Mouse (Mus musculus): ENCODE results near the gene Gldc.

The Gldc gene

DNA sequence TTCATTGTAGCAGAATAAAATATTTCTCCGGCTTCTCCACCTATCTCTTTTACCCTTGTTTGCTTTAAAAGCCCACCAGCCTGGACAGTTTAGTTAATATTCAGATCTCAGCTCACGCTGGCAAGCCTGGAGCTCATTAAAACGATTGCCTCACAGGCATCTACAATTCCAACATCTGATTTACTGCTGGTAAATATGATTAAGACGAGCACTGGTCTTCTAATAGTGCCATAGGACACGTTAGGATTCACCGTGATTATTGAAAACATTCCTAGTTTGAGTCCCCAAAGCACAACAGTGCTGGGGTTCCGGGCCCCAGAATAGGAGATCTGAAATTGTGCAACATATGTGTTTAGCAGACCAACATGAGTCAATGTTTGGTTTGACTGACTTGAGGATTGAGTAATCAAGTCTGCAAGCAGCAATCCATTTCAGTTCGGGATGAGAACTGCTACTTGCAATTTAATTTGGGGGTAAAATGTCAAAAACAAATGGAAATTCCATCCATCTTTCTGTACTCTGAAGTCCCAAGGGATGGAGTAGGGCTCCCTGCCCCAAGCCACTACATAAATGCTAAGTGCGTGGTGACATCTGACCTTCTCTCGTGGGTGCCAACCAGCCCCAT is 67.9 kb downstream of the Gldc start:
- DNase-seq (ENCODE audit: low spot score in 2 of 2): peak; percentile 18 to 26

DNA sequence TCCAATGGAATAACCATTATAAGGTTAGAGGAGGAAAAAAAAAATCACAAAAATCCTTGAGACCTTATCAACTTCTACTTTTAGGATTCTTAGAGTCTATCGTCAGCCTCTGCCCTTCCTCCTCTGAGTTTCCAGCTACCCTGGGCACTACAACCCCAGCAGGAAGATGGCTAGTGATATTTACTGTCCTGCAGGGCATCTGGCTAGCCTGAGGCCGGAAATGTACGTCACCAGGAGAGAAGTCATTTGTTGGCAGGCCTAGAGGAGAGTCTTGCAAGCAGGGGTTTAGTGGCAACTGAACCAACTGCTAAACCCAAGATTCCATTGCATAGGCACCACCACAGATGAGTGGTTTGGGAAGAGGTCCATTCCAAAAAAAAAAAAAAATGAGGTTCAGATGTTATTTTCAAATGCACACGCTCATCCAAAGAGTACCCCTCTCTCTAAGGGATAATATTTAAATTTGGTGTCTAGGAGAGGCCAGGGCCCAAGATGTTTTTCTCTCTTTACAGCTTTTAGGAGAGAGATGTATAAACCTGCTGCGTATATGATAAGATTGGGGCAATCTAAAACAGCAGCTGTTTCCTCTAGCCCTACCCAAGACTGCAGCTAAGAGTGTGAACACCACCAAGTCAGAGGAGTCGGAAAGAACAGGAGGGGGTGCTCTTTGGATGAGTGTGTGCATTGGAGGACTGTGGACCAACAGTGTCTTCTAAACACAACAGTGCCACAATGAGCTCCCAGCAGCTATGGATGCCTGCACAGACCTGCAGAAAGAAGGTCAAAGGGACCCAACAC is 70.0 kb downstream of the Gldc start:
- DNase-seq (ENCODE audit: low spot score in 2 of 2): no peak

DNA sequence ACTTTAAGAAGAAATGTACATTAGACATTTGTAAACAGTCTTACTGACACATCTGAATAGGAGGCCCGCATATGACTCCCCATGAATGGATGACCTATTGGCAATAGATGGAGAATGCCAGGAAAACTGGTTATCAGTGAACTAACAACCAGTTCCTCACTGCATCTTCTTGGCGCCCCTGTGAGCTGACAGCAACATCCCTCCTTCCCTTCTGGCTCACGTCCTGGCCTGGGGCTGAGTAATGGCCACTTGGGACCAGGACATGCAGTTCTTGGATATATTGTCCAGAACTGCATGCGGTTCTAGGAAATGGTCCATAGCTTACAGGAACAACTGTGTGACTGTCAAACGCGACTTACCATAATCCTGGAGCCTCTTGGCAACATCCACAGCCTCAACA is 72.6 kb downstream of the Gldc start:
- DNase-seq (ENCODE audit: low spot score in 2 of 2): no peak

DNA sequence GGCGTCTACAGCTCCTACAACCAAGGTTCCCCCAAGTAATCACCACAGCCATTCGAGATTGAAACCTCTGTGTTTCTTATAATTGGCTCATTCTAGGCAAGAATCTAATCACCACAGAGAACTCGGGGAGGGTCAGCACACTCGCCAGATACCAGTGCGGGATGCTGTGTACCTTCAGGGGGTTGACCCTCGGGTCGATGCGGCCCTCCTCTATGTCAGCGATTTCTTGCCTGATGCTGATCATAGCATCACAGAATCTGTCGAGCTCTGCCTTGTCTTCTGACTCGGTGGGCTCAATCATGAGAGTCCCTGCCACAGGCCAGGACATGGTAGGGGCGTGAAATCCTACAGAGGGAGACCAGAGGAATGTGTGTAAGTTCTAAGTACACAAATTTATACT is 74.7 kb downstream of the Gldc start:
- no peak for DNase-seq (ENCODE audit: low spot score in 2 of 2)

GRCm38 (mm10) chr19:30097039-30097438 is 78.2 kb downstream of the Gldc start:
- no peak for DNase-seq (ENCODE audit: low spot score in 2 of 2)

DNA sequence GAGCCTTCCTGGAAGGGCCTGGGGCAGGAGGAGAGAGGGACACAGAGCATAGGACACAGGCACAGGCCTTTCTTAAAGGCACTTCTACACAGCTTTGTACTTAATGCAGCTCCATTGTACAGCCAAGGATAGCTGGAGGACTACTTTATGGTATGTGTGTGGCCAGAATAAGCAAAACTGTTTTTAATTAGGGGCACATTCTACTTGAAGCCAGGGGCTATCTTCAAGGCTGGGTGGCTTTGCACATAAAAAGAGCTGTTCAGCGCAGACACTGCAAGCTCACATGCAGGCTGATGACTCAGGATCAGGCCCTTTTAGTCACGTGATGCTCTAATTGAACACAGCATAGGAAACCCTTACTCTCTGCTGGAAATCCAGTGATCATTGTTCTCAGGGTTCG is 79.0 kb downstream of the Gldc start:
- DNase-seq (ENCODE audit: low spot score in 2 of 2): no peak

DNA sequence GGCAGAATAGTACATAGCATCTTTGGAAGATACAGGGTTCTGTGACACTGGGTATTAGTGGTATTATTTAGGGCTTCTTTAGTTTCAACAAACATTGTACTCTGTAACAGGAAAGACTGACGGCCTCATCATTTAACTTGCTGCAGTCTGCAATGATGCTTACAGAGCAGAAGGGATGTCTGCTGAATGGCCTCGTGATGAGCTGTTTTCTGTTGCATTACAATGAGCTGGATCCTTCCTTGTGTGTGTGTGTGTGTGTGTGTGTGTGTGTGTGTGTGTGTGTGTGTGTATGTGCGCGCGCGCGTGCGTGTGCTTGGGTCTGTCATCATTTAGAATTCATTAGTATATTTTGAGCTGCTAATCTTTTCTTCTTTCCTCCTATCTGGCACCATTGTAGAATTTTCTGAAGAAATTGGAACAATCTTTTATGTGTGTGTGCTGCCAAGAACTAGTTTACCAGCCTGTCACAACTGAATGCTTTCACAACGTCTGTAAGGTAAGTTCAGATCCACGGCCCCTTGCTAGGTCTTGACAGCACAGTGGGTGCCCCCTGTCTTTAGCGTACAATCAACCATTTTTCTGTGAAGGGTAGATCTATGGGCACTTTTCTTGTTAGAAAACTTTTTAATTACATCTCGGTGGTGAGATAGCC is 83.5 kb downstream of the Gldc start:
- no peak for DNase-seq (ENCODE audit: low spot score in 2 of 2)

- no peak for DNase-seq (ENCODE audit: low spot score in 2 of 2)
Observed at GRCm38 (mm10) chr19:30090163-30090562, 85.1 kb downstream of the Gldc start.

GRCm38 (mm10) chr19:30065797-30066196 is 109.4 kb downstream of the Gldc start:
- no peak for DNase-seq (ENCODE audit: low spot score in 2 of 2)

DNA sequence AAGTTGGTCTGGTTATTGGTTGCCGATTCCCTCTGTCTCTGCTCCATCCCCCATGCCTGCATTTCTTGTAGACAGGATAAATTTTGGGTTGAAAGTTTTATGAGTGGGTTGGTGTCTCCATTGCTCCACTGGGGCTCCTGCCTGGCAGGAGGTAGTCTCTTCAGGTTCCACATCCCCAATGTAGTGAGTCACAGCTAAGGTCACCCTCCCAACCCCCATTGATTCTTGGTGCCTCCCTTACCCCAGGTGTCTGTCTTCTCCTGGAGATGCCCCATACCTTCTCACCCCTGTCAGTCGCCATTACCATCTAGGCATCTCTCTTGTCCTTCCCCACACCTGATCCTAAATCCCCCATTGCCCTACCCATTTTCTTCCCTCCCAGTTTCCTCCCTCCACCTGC is 121.0 kb downstream of the Gldc start:
- no peak for DNase-seq (ENCODE audit: low spot score in 2 of 2)

GRCm38 (mm10) chr19:30051479-30051878 is 123.8 kb downstream of the Gldc start:
- no peak for DNase-seq (ENCODE audit: low spot score in 2 of 2)

DNA sequence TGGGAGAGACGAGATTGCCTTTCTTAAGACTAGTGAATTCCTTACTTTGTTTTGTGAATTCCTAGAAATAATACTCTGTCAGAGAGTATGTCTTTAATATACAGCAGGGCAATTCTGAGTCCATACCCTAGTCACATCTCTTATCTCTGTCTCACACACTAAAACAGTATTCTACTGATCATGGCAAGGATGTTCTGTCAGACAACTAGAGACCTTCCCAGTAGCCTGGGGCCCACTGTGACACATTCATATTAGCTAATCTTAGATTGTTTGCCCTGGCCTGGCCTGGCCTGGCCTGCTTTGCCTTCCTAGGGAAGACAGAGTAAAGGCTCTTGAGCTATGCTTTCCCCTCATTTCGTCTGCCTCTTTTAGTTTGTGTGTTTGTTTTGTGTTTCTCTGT is 124.6 kb downstream of the Gldc start:
- no peak for DNase-seq (ENCODE audit: low spot score in 2 of 2)

Measured in urinary bladder, postnatal 36 days (tissue).